Mouse (Mus musculus): ENCODE measurements at regions not wholly inside any gene's neighbourhood (a gene's known extent, or its start where the extent isn't known, plus 50 kb on each side); places are given as distances from the start of the nearest gene placed in this dataset.
A peak's percentile ranks its signal among the peaks of the same experiment; 100 is the strongest.

- no peak overlapping the region for H3K9ac ChIP-seq (replicated peaks; ENCODE audit: low read depth)
- H3K36me3 ChIP-seq (ENCODE audit: insufficient read depth, low read length), result no peaks in the 10 kb centered on the region
- H3K27ac ChIP-seq (ENCODE audit: low read length), result no peak overlapping the region
- 80% methylated on average over 6 of the region's 6 CpGs for WGBS
- no peaks in the 10 kb centered on the region for H3K4me1 ChIP-seq (ENCODE audit: insufficient read depth, low read depth, low read length)
- ATAC-seq, result no peak
- H3K4me3 ChIP-seq (ENCODE audit: low read depth, low read length), result no peak overlapping the region
- H3K4me2 ChIP-seq (replicated peaks; ENCODE audit: low read depth, low read length), result no peak overlapping the region
- H3K27me3 ChIP-seq (replicated peaks; ENCODE audit: insufficient read depth, low read length), result no peaks in the 10 kb centered on the region
- DNase-seq (ENCODE audit: low spot score), result no peak
- TF ChIP-seq EP300 (IDR thresholded peaks at IDR 0.05) (no peak), CTCF (IDR thresholded peaks at IDR 0.05) (no peak)
- H3K9me3 ChIP-seq (ENCODE audit: low read length), result no peaks in the 10 kb centered on the region
These were observed 381.9 kb upstream of the Rack1 start for GRCm38 (mm10) chr11:48418066-48418756.

GRCm38 (mm10) chr11:48417615-48418014 lies 382.5 kb upstream of the Rack1 start:
- H3K9ac ChIP-seq (replicated peaks; ENCODE audit: low read depth), result no peak overlapping the region
- TF ChIP-seq EP300 (IDR thresholded peaks at IDR 0.05) (no peak), CTCF (IDR thresholded peaks at IDR 0.05) (no peak)
- 63% methylated on average over 2 of the region's 2 CpGs for WGBS
- H3K27me3 ChIP-seq (replicated peaks; ENCODE audit: insufficient read depth, low read length), result no peaks in the 10 kb centered on the region
- H3K27ac ChIP-seq (ENCODE audit: low read length), result no peak overlapping the region
- ATAC-seq (no peak), DNase-seq (ENCODE audit: low spot score) (no peak)
- no peaks in the 10 kb centered on the region for H3K4me1 ChIP-seq (ENCODE audit: insufficient read depth, low read depth, low read length)
- H3K36me3 ChIP-seq (ENCODE audit: insufficient read depth, low read length), result no peaks in the 10 kb centered on the region
- H3K4me2 ChIP-seq (replicated peaks; ENCODE audit: low read depth, low read length), result no peak overlapping the region
- H3K4me3 ChIP-seq (ENCODE audit: low read depth, low read length), result no peak overlapping the region
- H3K9me3 ChIP-seq (ENCODE audit: low read length), result no peaks in the 10 kb centered on the region

GRCm38 (mm10) chr11:48398032-48398431 lies 402.1 kb upstream of the Rack1 start:
- Histone ChIP-seq H3K27ac (ENCODE audit: low read length) (no peak overlapping the region), H3K9ac (replicated peaks; ENCODE audit: low read depth) (no peak overlapping the region), H3K4me3 (ENCODE audit: low read depth, low read length) (no peak overlapping the region), H3K4me2 (replicated peaks; ENCODE audit: low read depth, low read length) (no peak overlapping the region), H3K9me3 (ENCODE audit: low read length) (no peaks in the 10 kb centered on the region), H3K36me3 (ENCODE audit: insufficient read depth, low read length) (no peaks in the 10 kb centered on the region), H3K27me3 (replicated peaks; ENCODE audit: insufficient read depth, low read length) (no peaks in the 10 kb centered on the region), H3K4me1 (ENCODE audit: insufficient read depth, low read depth, low read length) (no peaks in the 10 kb centered on the region)
- DNase-seq (ENCODE audit: low spot score) (peak; percentile 87), ATAC-seq (peak; percentile 80)
- WGBS, result 56% methylated on average over 2 of the region's 2 CpGs
- TF ChIP-seq EP300 (IDR thresholded peaks at IDR 0.05) (peak; percentile 86), CTCF (IDR thresholded peaks at IDR 0.05) (no peak)

GRCm38 (mm10) chr11:48381489-48381888 lies 392.7 kb upstream of the Sgcd start:
- no peak overlapping the region for H3K4me3 ChIP-seq (ENCODE audit: low read depth, low read length)
- no peaks in the 10 kb centered on the region for H3K9me3 ChIP-seq (ENCODE audit: low read length)
- no peak for ATAC-seq
- H3K27ac ChIP-seq (ENCODE audit: low read length), result no peak overlapping the region
- H3K36me3 ChIP-seq (ENCODE audit: insufficient read depth, low read length), result no peaks in the 10 kb centered on the region
- no peak for TF ChIP-seq CTCF (IDR thresholded peaks at IDR 0.05)
- TF ChIP-seq EP300 (IDR thresholded peaks at IDR 0.05), result no peak
- DNase-seq (ENCODE audit: low spot score), result no peak
- WGBS, result 42% methylated on average over 4 of the region's 4 CpGs
- no peaks in the 10 kb centered on the region for H3K27me3 ChIP-seq (replicated peaks; ENCODE audit: insufficient read depth, low read length)
- H3K4me2 ChIP-seq (replicated peaks; ENCODE audit: low read depth, low read length), result no peak overlapping the region
- H3K4me1 ChIP-seq (ENCODE audit: insufficient read depth, low read depth, low read length), result no peaks in the 10 kb centered on the region
- H3K9ac ChIP-seq (replicated peaks; ENCODE audit: low read depth), result no peak overlapping the region

GRCm38 (mm10) chr11:48378044-48378443 lies 389.3 kb upstream of the Sgcd start:
- Histone ChIP-seq H3K4me3 (ENCODE audit: low read depth, low read length) (no peak overlapping the region), H3K36me3 (ENCODE audit: insufficient read depth, low read length) (no peaks in the 10 kb centered on the region), H3K4me2 (replicated peaks; ENCODE audit: low read depth, low read length) (no peak overlapping the region), H3K27me3 (replicated peaks; ENCODE audit: insufficient read depth, low read length) (no peaks in the 10 kb centered on the region), H3K4me1 (ENCODE audit: insufficient read depth, low read depth, low read length) (no peaks in the 10 kb centered on the region), H3K9ac (replicated peaks; ENCODE audit: low read depth) (no peak overlapping the region), H3K27ac (ENCODE audit: low read length) (no peak overlapping the region), H3K9me3 (ENCODE audit: low read length) (no peaks in the 10 kb centered on the region)
- DNase-seq (ENCODE audit: low spot score), result no peak
- ATAC-seq, result no peak
- 57% methylated on average over 4 of the region's 4 CpGs for WGBS
- no peak for TF ChIP-seq EP300 (IDR thresholded peaks at IDR 0.05)
- no peak for TF ChIP-seq CTCF (IDR thresholded peaks at IDR 0.05)

GRCm38 (mm10) chr11:48377269-48377668 lies 388.5 kb upstream of the Sgcd start:
- DNase-seq (ENCODE audit: low spot score) (no peak), ATAC-seq (no peak)
- H3K36me3 ChIP-seq (ENCODE audit: insufficient read depth, low read length), result no peaks in the 10 kb centered on the region
- no peak overlapping the region for H3K9ac ChIP-seq (replicated peaks; ENCODE audit: low read depth)
- H3K4me2 ChIP-seq (replicated peaks; ENCODE audit: low read depth, low read length), result no peak overlapping the region
- H3K4me1 ChIP-seq (ENCODE audit: insufficient read depth, low read depth, low read length), result no peaks in the 10 kb centered on the region
- no peaks in the 10 kb centered on the region for H3K9me3 ChIP-seq (ENCODE audit: low read length)
- no peaks in the 10 kb centered on the region for H3K27me3 ChIP-seq (replicated peaks; ENCODE audit: insufficient read depth, low read length)
- no peak overlapping the region for H3K27ac ChIP-seq (ENCODE audit: low read length)
- no peak for TF ChIP-seq CTCF (IDR thresholded peaks at IDR 0.05)
- no peak for TF ChIP-seq EP300 (IDR thresholded peaks at IDR 0.05)
- no peak overlapping the region for H3K4me3 ChIP-seq (ENCODE audit: low read depth, low read length)

Measured in lung, postnatal 0 days (tissue).